Mouse (Mus musculus): ENCODE results near the gene Spdef. TPM values are rescaled to one million over a fixed set of nuclear protein-coding genes. Genes with fewer than 3 reads are reported as not detected.

The Spdef gene
- polyA plus RNA-seq, 1 experiment from 2014 or later: not detected

DNA sequence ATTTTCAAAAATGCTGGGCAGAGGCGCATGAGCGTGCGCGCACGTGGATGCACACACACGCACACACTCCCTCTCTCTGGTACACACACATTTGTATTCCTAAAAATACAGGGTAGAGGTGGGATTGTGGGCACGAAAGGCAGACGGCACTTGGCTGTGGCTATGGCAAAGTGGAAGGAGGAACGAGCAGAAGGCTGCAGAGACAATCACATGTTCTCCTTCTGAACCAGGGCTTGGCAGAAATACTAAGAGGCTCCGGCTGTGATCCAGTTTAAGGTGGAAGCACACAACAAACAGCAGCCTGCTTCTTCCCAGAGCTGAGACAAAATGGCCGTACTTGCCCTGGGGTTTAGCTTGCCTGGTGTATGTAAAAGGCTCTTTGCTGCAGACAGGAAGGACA lies 34.1 kb upstream of the Spdef start:
- H3K4me1 ChIP-seq (replicated peaks; ENCODE audit: control insufficient read depth, insufficient read depth, low read length): peaks cover 9% of the 10 kb centered on the region
- H3K9me3 ChIP-seq (ENCODE audit: control insufficient read depth, low read length): peaks cover 6% of the 10 kb centered on the region
- no peak overlapping the region for H3K9ac ChIP-seq (ENCODE audit: low read depth, low read length)
- DNase-seq (ENCODE audit: low spot score) (no peak), ATAC-seq (replicated peaks; ENCODE audit: low FRiP score) (no peak)
- no peaks in the 10 kb centered on the region for H3K27me3 ChIP-seq (replicated peaks; ENCODE audit: control insufficient read depth, insufficient read depth, low read length)
- no peak overlapping the region for H3K4me2 ChIP-seq
- 91% methylated on average over 11 of the region's 11 CpGs for WGBS
- H3K36me3 ChIP-seq (ENCODE audit: control insufficient read depth, insufficient read depth, low read length): peaks cover 36% of the 10 kb centered on the region
- no peak overlapping the region for H3K27ac ChIP-seq (ENCODE audit: low read depth, low read length)
- H3K4me3 ChIP-seq (ENCODE audit: low read depth, low read length): no peak overlapping the region

DNA sequence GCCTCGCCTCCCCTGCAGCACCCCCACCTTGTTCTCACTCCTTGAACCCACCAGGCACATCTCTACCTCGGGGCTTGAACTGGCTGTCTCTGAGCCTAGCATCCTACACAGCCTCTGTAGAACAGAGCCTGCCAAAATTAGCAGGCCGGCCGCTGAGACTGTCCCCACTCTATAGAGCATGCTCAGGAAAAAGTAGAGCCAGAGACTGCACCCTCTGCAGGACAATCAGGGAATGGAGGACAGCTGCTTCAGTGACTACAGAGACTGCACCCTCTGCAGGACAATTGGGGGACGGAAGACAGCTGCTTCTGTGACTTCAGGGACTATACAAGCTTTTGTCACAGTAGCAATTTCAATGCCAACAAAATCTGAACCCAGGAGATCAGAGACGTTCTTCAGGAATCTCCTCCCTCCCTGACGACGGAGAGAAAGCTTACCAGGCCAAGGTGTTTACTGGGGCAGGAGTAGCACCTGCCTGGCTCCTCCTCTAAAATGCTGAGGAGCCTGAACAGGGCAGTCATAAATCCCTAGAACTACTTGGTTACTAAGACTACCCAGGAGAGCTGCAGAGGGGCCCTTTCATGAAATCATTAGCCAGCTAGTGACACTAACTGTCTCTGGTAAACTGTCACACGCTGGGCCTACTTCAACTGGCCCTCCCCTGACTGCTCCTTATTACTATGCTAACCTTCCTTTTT lies 33.0 kb upstream of the Spdef start:
- Histone ChIP-seq H3K9ac (ENCODE audit: low read depth, low read length) (no peak overlapping the region), H3K27me3 (replicated peaks; ENCODE audit: control insufficient read depth, insufficient read depth, low read length) (no peaks in the 10 kb centered on the region), H3K4me3 (ENCODE audit: low read depth, low read length) (no peak overlapping the region), H3K4me1 (replicated peaks; ENCODE audit: control insufficient read depth, insufficient read depth, low read length) (peaks cover 9% of the 10 kb centered on the region), H3K27ac (ENCODE audit: low read depth, low read length) (no peak overlapping the region), H3K9me3 (ENCODE audit: control insufficient read depth, low read length) (peaks cover 6% of the 10 kb centered on the region), H3K36me3 (ENCODE audit: control insufficient read depth, insufficient read depth, low read length) (peaks cover 30% of the 10 kb centered on the region), H3K4me2 (no peak overlapping the region)
- ATAC-seq (replicated peaks; ENCODE audit: low FRiP score) (peak; percentile 49; the same call in 1 of the 2 replicates), DNase-seq (ENCODE audit: low spot score) (peak; percentile 47)
- WGBS: 45% methylated on average over 9 of the region's 9 CpGs

DNA sequence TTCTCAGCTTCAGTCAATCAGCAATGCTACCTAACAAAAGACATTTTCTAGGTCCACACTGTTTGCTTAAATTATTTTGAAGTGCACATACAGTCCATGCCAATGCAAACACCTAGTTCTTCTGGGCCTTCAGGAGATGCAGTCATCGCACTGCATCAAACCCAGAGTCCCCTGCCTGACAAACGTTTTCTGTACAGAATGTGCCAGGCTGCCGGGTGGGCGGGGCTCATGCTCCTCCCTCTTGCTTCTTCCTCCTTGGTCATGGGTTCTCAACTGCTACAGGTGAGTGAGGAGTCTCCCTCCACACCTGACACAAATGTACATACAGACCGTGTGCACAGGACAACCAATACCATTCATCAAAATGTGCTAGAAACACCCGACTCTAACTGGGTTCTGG lies 31.4 kb upstream of the Spdef start:
- 78% methylated on average over 6 of the region's 6 CpGs for WGBS
- H3K27me3 ChIP-seq (replicated peaks; ENCODE audit: control insufficient read depth, insufficient read depth, low read length): no peaks in the 10 kb centered on the region
- no peak overlapping the region for H3K4me3 ChIP-seq (ENCODE audit: low read depth, low read length)
- peaks cover 6% of the 10 kb centered on the region for H3K9me3 ChIP-seq (ENCODE audit: control insufficient read depth, low read length)
- no peak overlapping the region for H3K9ac ChIP-seq (ENCODE audit: low read depth, low read length)
- no peak overlapping the region for H3K27ac ChIP-seq (ENCODE audit: low read depth, low read length)
- no peak for ATAC-seq (replicated peaks; ENCODE audit: low FRiP score)
- no peak for DNase-seq (ENCODE audit: low spot score)
- H3K4me2 ChIP-seq: no peak overlapping the region
- H3K36me3 ChIP-seq (ENCODE audit: control insufficient read depth, insufficient read depth, low read length): peaks cover 14% of the 10 kb centered on the region
- H3K4me1 ChIP-seq (replicated peaks; ENCODE audit: control insufficient read depth, insufficient read depth, low read length): peaks cover 9% of the 10 kb centered on the region

DNA sequence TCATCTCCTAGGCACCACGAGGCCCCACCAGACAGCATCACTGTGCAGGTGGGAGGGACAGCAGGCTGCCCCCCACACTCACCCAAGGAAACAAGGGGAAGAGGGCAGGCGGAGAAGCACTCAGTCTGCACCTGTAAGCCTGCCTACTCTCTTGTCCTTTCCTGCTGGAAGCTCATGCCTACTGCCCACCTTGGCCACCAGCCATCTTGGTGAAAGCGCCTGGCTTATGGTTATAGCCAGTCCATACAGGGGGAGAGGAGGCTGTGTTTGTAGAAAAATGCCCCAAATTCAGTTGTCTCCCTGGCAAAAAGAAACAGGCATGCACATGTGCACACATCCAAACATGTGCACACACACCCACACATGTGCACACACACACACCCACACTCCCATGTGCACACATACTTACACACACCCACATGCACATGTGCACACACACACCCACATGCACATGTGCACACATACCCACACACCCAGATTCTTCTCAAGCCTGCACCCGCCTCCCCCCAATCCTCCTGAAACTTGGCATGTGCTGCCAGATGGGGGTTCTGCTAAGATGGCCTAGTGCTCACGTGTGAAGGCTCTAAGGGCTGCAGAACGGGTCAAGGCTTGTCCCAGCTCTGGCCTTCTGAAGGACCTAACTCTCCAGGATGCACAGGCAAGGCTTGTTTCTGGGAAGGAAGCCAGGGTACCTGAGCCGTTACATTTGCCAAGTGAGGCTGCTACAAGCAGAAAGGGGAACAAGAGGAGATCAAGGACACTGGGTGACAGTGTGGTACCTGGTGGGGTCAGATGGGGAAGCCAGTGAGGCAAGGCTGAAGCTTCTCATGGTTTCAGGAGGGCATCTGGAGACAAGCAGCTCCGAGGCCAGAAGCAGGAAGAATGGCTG lies 22.8 kb upstream of the Spdef start:
- Histone ChIP-seq H3K27ac (ENCODE audit: low read depth, low read length) (no peak overlapping the region), H3K4me2 (no peak overlapping the region), H3K36me3 (ENCODE audit: control insufficient read depth, insufficient read depth, low read length) (peaks cover 9% of the 10 kb centered on the region; the same call in 1 of the 2 replicates), H3K9me3 (ENCODE audit: control insufficient read depth, low read length) (no peaks in the 10 kb centered on the region), H3K9ac (ENCODE audit: low read depth, low read length) (no peak overlapping the region), H3K4me3 (ENCODE audit: low read depth, low read length) (no peak overlapping the region), H3K4me1 (replicated peaks; ENCODE audit: control insufficient read depth, insufficient read depth, low read length) (no peaks in the 10 kb centered on the region), H3K27me3 (replicated peaks; ENCODE audit: control insufficient read depth, insufficient read depth, low read length) (no peaks in the 10 kb centered on the region)
- DNase-seq (ENCODE audit: low spot score) (no peak), ATAC-seq (replicated peaks; ENCODE audit: low FRiP score) (no peak)
- WGBS: 93% methylated on average over 8 of the region's 8 CpGs

DNA sequence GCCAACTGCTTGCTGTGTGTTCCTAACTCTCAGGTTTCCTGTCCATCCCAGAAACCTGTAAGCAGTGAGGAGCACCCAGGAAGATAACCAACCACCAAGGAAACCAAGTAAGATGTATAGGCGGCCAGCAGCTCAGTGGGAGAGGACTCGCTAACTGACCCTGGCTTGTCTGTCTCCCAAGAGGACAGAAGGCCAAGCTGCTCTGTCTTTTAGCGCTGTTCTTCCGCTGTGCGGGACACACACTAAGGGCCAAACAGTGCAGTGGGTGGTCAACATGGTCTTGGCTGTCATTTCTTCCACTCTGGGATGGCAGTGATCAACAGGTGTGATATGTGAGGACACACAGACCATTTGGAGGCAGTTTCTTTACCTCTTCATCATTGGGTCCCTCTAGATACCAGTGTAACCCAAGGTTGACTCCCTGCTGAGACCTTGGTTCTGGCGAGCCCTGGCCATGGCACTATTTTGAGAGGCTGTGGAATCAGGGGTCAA lies 21.7 kb upstream of the Spdef start:
- Histone ChIP-seq H3K4me3 (ENCODE audit: low read depth, low read length) (no peak overlapping the region), H3K9ac (ENCODE audit: low read depth, low read length) (no peak overlapping the region), H3K4me2 (no peak overlapping the region), H3K36me3 (ENCODE audit: control insufficient read depth, insufficient read depth, low read length) (peaks cover 9% of the 10 kb centered on the region; the same call in 1 of the 2 replicates), H3K27me3 (replicated peaks; ENCODE audit: control insufficient read depth, insufficient read depth, low read length) (no peaks in the 10 kb centered on the region), H3K27ac (ENCODE audit: low read depth, low read length) (no peak overlapping the region), H3K9me3 (ENCODE audit: control insufficient read depth, low read length) (no peaks in the 10 kb centered on the region), H3K4me1 (replicated peaks; ENCODE audit: control insufficient read depth, insufficient read depth, low read length) (no peaks in the 10 kb centered on the region)
- DNase-seq (ENCODE audit: low spot score) (no peak), ATAC-seq (replicated peaks; ENCODE audit: low FRiP score) (no peak)
- WGBS: 86% methylated on average over 6 of the region's 6 CpGs

DNA sequence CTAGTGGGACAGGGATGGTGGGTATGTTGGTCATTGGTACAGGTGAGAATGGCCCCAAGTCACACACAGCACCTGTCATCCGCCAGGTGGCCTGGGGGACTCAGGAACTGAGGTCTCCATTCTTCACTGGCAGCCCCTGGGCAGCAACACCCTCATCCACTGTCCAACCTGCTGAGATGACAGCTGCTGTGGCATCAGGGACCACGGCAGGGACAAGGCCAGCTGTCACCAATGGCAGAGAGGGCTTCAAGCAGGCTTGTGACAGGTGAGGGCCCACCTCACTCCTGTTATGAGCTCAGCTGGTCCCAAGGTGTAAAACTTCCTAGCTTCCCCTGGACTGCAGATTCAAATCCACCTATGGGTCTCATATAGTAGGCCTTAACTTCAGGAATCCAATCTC lies 19.4 kb upstream of the Spdef start:
- H3K4me2 ChIP-seq: no peak overlapping the region
- no peak overlapping the region for H3K27ac ChIP-seq (ENCODE audit: low read depth, low read length)
- no peaks in the 10 kb centered on the region for H3K9me3 ChIP-seq (ENCODE audit: control insufficient read depth, low read length)
- WGBS: 83% methylated on average over 2 of the region's 2 CpGs
- no peak for DNase-seq (ENCODE audit: low spot score)
- no peaks in the 10 kb centered on the region for H3K27me3 ChIP-seq (replicated peaks; ENCODE audit: control insufficient read depth, insufficient read depth, low read length)
- no peak overlapping the region for H3K4me3 ChIP-seq (ENCODE audit: low read depth, low read length)
- no peaks in the 10 kb centered on the region for H3K4me1 ChIP-seq (replicated peaks; ENCODE audit: control insufficient read depth, insufficient read depth, low read length)
- 0 out of 2 replicates have a peak, but pooled peaks cover 4% of the 10 kb centered on the region for H3K36me3 ChIP-seq (ENCODE audit: control insufficient read depth, insufficient read depth, low read length)
- no peak for ATAC-seq (replicated peaks; ENCODE audit: low FRiP score)
- H3K9ac ChIP-seq (ENCODE audit: low read depth, low read length): no peak overlapping the region

DNA sequence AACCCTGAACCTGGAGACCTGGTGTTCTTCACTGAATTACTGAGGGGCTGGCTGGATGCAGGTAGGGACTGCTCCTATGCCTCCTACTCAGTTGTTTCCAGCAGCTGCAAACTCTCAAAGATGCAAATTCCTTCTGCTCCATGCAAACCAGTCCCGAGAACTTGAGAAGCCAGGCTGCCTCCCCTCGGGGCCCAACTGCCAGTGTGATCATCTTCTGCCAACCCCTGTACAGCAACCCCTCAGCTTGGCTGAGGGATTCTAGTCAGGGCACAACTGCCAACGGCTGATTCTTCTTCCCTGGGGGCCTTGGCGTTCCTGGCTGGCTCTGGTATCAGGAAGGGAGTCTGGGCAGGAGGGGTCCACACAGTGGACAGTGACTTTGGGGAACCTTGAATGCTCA lies 17.7 kb upstream of the Spdef start:
- no peaks in the 10 kb centered on the region for H3K9me3 ChIP-seq (ENCODE audit: control insufficient read depth, low read length)
- DNase-seq (ENCODE audit: low spot score) (no peak), ATAC-seq (replicated peaks; ENCODE audit: low FRiP score) (no peak)
- no peaks in the 10 kb centered on the region for H3K36me3 ChIP-seq (ENCODE audit: control insufficient read depth, insufficient read depth, low read length)
- H3K27me3 ChIP-seq (replicated peaks; ENCODE audit: control insufficient read depth, insufficient read depth, low read length): no peaks in the 10 kb centered on the region
- no peak overlapping the region for H3K9ac ChIP-seq (ENCODE audit: low read depth, low read length)
- H3K27ac ChIP-seq (ENCODE audit: low read depth, low read length): no peak overlapping the region
- no peak overlapping the region for H3K4me3 ChIP-seq (ENCODE audit: low read depth, low read length)
- WGBS: 67% methylated on average over 4 of the region's 4 CpGs
- no peaks in the 10 kb centered on the region for H3K4me1 ChIP-seq (replicated peaks; ENCODE audit: control insufficient read depth, insufficient read depth, low read length)
- no peak overlapping the region for H3K4me2 ChIP-seq

DNA sequence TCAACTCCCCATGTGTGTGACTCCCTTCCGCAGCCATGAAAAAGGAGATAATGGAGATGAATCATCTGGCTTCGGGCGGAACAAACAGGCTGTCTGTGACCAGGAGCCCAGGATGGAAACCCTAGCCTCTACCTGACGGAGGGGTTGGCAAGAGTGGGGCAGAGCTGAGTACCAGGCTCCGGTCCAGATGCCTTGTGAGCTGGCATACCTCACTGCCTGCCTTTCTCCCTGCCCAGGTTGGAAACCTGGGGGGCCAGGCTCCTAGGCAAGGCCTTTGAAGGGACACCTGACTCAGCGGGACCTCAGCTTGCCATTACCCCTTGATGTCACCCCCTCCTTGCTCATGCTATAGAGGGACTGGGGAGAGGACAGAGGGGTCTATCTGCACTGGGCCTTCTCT lies 12.2 kb upstream of the Spdef start:
- H3K4me2 ChIP-seq: no peak overlapping the region
- DNase-seq (ENCODE audit: low spot score): no peak
- ATAC-seq (replicated peaks; ENCODE audit: low FRiP score): no peak
- WGBS: 87% methylated on average over 6 of the region's 6 CpGs
- H3K4me3 ChIP-seq (ENCODE audit: low read depth, low read length): no peak overlapping the region
- no peaks in the 10 kb centered on the region for H3K27me3 ChIP-seq (replicated peaks; ENCODE audit: control insufficient read depth, insufficient read depth, low read length)
- no peaks in the 10 kb centered on the region for H3K9me3 ChIP-seq (ENCODE audit: control insufficient read depth, low read length)
- H3K36me3 ChIP-seq (ENCODE audit: control insufficient read depth, insufficient read depth, low read length): no peaks in the 10 kb centered on the region
- no peak overlapping the region for H3K9ac ChIP-seq (ENCODE audit: low read depth, low read length)
- no peak overlapping the region for H3K27ac ChIP-seq (ENCODE audit: low read depth, low read length)
- H3K4me1 ChIP-seq (replicated peaks; ENCODE audit: control insufficient read depth, insufficient read depth, low read length): no peaks in the 10 kb centered on the region
